Mouse (Mus musculus): Measurements from ENCODE around the gene Spint1. TPM values are rescaled to one million over a fixed set of nuclear protein-coding genes. Genes with fewer than 3 reads are reported as not detected.
A peak's percentile ranks its signal among the peaks of the same experiment; 100 is the strongest.

The Spint1 gene
- polyA plus RNA-seq, 1 experiment, result 57.3 TPM

GRCm38 (mm10) chr2:119249592-119250061 is 12.5 kb downstream of the Spint1 start:
- H3K4me1 ChIP-seq (ENCODE audit: control insufficient read depth, insufficient read depth, low read length), result no peaks in the 10 kb centered on the region
- TF ChIP-seq EP300 (IDR thresholded peaks at IDR 0.05; ENCODE audit: insufficient read depth, low read depth, low read length), result no peak
- no peak for TF ChIP-seq CTCF (IDR thresholded peaks at IDR 0.05; ENCODE audit: low read depth, low read length)
- TF ChIP-seq POLR2A (IDR thresholded peaks at IDR 0.05; ENCODE audit: insufficient read depth, low read length), result no peak
- no peaks in the 10 kb centered on the region for H3K9me3 ChIP-seq (replicated peaks; ENCODE audit: control insufficient read depth, insufficient read depth, low read length, poor library complexity, severe bottlenecking)
- H3K36me3 ChIP-seq (ENCODE audit: control insufficient read depth, insufficient read depth, low read length, poor library complexity, severe bottlenecking), result peaks cover 29% of the 10 kb centered on the region
- no peak overlapping the region for H3K4me3 ChIP-seq (ENCODE audit: low read depth, low read length)
- H3K27me3 ChIP-seq (ENCODE audit: control insufficient read depth, insufficient read depth, low read length, poor library complexity, severe bottlenecking), result no peaks in the 10 kb centered on the region
- no peak overlapping the region for H3K9ac ChIP-seq (ENCODE audit: low read depth, poor library complexity, severe bottlenecking)
- H3K27ac ChIP-seq (ENCODE audit: insufficient read depth, low read length), result no peak overlapping the region

- TF ChIP-seq POLR2A (IDR thresholded peaks at IDR 0.05; ENCODE audit: insufficient read depth, low read length), result no peak
- TF ChIP-seq EP300 (IDR thresholded peaks at IDR 0.05; ENCODE audit: insufficient read depth, low read depth, low read length), result no peak
- no peak for TF ChIP-seq CTCF (IDR thresholded peaks at IDR 0.05; ENCODE audit: low read depth, low read length)
- Histone ChIP-seq H3K27me3 (ENCODE audit: control insufficient read depth, insufficient read depth, low read length, poor library complexity, severe bottlenecking) (no peaks in the 10 kb centered on the region), H3K4me3 (ENCODE audit: low read depth, low read length) (no peak overlapping the region), H3K9me3 (replicated peaks; ENCODE audit: control insufficient read depth, insufficient read depth, low read length, poor library complexity, severe bottlenecking) (no peaks in the 10 kb centered on the region), H3K36me3 (ENCODE audit: control insufficient read depth, insufficient read depth, low read length, poor library complexity, severe bottlenecking) (peaks cover 25% of the 10 kb centered on the region), H3K9ac (ENCODE audit: low read depth, poor library complexity, severe bottlenecking) (no peak overlapping the region), H3K27ac (ENCODE audit: insufficient read depth, low read length) (no peak overlapping the region), H3K4me1 (ENCODE audit: control insufficient read depth, insufficient read depth, low read length) (no peaks in the 10 kb centered on the region)
Observed at GRCm38 (mm10) chr2:119250377-119250776, 13.2 kb downstream of the Spint1 start.

GRCm38 (mm10) chr2:119250826-119251478 is 13.8 kb downstream of the Spint1 start:
- H3K4me3 ChIP-seq (ENCODE audit: low read depth, low read length), result peak overlapping the region; percentile 43
- H3K36me3 ChIP-seq (ENCODE audit: control insufficient read depth, insufficient read depth, low read length, poor library complexity, severe bottlenecking), result peaks cover 19% of the 10 kb centered on the region
- peak overlapping the region; percentile 29; the same call in 1 of the 2 replicates for H3K27ac ChIP-seq (ENCODE audit: insufficient read depth, low read length)
- peak overlapping the region; percentile 27; the same call in 1 of the 2 replicates for H3K9ac ChIP-seq (ENCODE audit: low read depth, poor library complexity, severe bottlenecking)
- no peaks in the 10 kb centered on the region for H3K9me3 ChIP-seq (replicated peaks; ENCODE audit: control insufficient read depth, insufficient read depth, low read length, poor library complexity, severe bottlenecking)
- no peaks in the 10 kb centered on the region for H3K27me3 ChIP-seq (ENCODE audit: control insufficient read depth, insufficient read depth, low read length, poor library complexity, severe bottlenecking)
- no peaks in the 10 kb centered on the region for H3K4me1 ChIP-seq (ENCODE audit: control insufficient read depth, insufficient read depth, low read length)
- TF ChIP-seq CTCF (IDR thresholded peaks at IDR 0.05; ENCODE audit: low read depth, low read length), result peak; percentile 96
- TF ChIP-seq EP300 (IDR thresholded peaks at IDR 0.05; ENCODE audit: insufficient read depth, low read depth, low read length), result no peak

GRCm38 (mm10) chr2:119254976-119255375 is 17.8 kb downstream of the Spint1 start:
- H3K9ac ChIP-seq (ENCODE audit: low read depth, poor library complexity, severe bottlenecking), result no peak overlapping the region
- no peaks in the 10 kb centered on the region for H3K36me3 ChIP-seq (ENCODE audit: control insufficient read depth, insufficient read depth, low read length, poor library complexity, severe bottlenecking)
- H3K4me1 ChIP-seq (ENCODE audit: control insufficient read depth, insufficient read depth, low read length), result no peaks in the 10 kb centered on the region
- no peak overlapping the region for H3K4me3 ChIP-seq (ENCODE audit: low read depth, low read length)
- no peak for TF ChIP-seq EP300 (IDR thresholded peaks at IDR 0.05; ENCODE audit: insufficient read depth, low read depth, low read length)
- no peak for TF ChIP-seq CTCF (IDR thresholded peaks at IDR 0.05; ENCODE audit: low read depth, low read length)
- no peak for TF ChIP-seq POLR2A (IDR thresholded peaks at IDR 0.05; ENCODE audit: insufficient read depth, low read length)
- H3K27ac ChIP-seq (ENCODE audit: insufficient read depth, low read length), result no peak overlapping the region
- H3K27me3 ChIP-seq (ENCODE audit: control insufficient read depth, insufficient read depth, low read length, poor library complexity, severe bottlenecking), result no peaks in the 10 kb centered on the region
- H3K9me3 ChIP-seq (replicated peaks; ENCODE audit: control insufficient read depth, insufficient read depth, low read length, poor library complexity, severe bottlenecking), result no peaks in the 10 kb centered on the region

GRCm38 (mm10) chr2:119260518-119260917 is 23.4 kb downstream of the Spint1 start:
- Histone ChIP-seq H3K36me3 (ENCODE audit: control insufficient read depth, insufficient read depth, low read length, poor library complexity, severe bottlenecking) (no peaks in the 10 kb centered on the region), H3K27me3 (ENCODE audit: control insufficient read depth, insufficient read depth, low read length, poor library complexity, severe bottlenecking) (no peaks in the 10 kb centered on the region), H3K4me3 (ENCODE audit: low read depth, low read length) (no peak overlapping the region), H3K4me1 (ENCODE audit: control insufficient read depth, insufficient read depth, low read length) (peaks cover 2% of the 10 kb centered on the region), H3K9me3 (replicated peaks; ENCODE audit: control insufficient read depth, insufficient read depth, low read length, poor library complexity, severe bottlenecking) (no peaks in the 10 kb centered on the region), H3K9ac (ENCODE audit: low read depth, poor library complexity, severe bottlenecking) (no peak overlapping the region), H3K27ac (ENCODE audit: insufficient read depth, low read length) (no peak overlapping the region)
- TF ChIP-seq CTCF (IDR thresholded peaks at IDR 0.05; ENCODE audit: low read depth, low read length) (no peak), EP300 (IDR thresholded peaks at IDR 0.05; ENCODE audit: insufficient read depth, low read depth, low read length) (no peak), POLR2A (IDR thresholded peaks at IDR 0.05; ENCODE audit: insufficient read depth, low read length) (no peak)

- no peak overlapping the region for H3K27ac ChIP-seq (ENCODE audit: insufficient read depth, low read length)
- H3K4me1 ChIP-seq (ENCODE audit: control insufficient read depth, insufficient read depth, low read length), result peaks cover 2% of the 10 kb centered on the region
- TF ChIP-seq EP300 (IDR thresholded peaks at IDR 0.05; ENCODE audit: insufficient read depth, low read depth, low read length), result no peak
- no peak for TF ChIP-seq POLR2A (IDR thresholded peaks at IDR 0.05; ENCODE audit: insufficient read depth, low read length)
- no peak for TF ChIP-seq CTCF (IDR thresholded peaks at IDR 0.05; ENCODE audit: low read depth, low read length)
Observed at GRCm38 (mm10) chr2:119261326-119261725, 24.2 kb downstream of the Spint1 start.

More at GRCm38 (mm10) chr2:119261326-119261725, 24.2 kb downstream of the Spint1 start:
- Histone ChIP-seq H3K4me3 (ENCODE audit: low read depth, low read length) (no peak overlapping the region), H3K9ac (ENCODE audit: low read depth, poor library complexity, severe bottlenecking) (no peak overlapping the region), H3K9me3 (replicated peaks; ENCODE audit: control insufficient read depth, insufficient read depth, low read length, poor library complexity, severe bottlenecking) (no peaks in the 10 kb centered on the region), H3K36me3 (ENCODE audit: control insufficient read depth, insufficient read depth, low read length, poor library complexity, severe bottlenecking) (no peaks in the 10 kb centered on the region), H3K27me3 (ENCODE audit: control insufficient read depth, insufficient read depth, low read length, poor library complexity, severe bottlenecking) (no peaks in the 10 kb centered on the region)
